Mouse (Mus musculus) heart, postnatal 0 days (tissue): ENCODE measurements around the gene Prkar2b.

ENCODE experiments used
- CTCF ChIP-seq: IDR thresholded peaks from 2 replicates; pipeline ENCODE4 v1.5.1; 2016; ENCODE audit warnings: antibody characterized with exemption, control low read depth, low read depth
- EP300 ChIP-seq: IDR thresholded peaks from 2 replicates; pipeline ENCODE4 v1.6.1; 2016; ENCODE audit warnings: antibody characterized with exemption, low read depth

DNA sequence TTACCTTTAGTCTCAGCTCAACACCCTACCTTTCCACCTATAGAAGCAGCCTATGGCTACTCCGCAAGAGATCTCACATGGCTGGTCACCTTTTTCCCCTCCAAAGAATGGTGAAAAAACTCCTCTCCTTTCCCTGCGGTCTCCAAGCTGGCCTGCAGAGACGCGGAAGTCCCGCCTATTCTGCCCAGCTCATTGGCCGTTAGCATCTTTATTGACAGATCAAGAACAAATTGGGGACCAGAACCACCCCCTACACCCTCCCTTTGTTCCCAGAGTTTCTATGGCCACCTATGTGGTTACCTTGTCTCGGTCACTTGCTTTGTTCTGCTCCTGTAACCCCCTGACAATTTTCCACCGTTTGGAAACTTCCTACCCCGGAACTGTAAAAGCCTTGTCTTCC is 19.6 kb upstream of the Prkar2b start:
- TF ChIP-seq EP300: no peak
- TF ChIP-seq CTCF: no peak
